12 mouse cellular contexts compared by ENCODE assay signal in the genomic region with DNA sequence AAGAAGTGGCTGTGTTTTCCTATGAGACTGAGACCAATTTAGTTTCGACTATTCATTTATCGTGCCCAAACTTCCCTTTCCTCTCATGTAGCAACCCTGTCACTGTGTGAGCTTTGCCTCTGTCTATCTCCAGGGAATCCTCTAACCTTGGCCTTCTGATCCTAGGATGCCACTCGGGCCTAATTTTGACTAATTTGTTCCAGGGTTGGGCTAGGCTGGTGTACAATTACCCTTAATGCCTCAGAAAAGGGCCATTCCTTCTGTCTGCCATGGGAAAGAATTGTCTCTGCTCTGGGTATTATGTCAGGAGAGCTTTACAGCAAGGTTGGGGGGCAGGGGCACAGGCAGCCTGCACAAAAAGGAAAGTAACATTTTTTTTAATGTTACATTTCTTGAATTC.
A peak's percentile ranks its signal among the peaks of the same experiment; 100 is the strongest.
DNase-seq lines count a peak whose midpoint lies in the region; ATAC-seq and TF ChIP-seq lines count a peak whose summit lies in the region.
"Had no signal": no experiment of that assay in that cellular context is flagged by ENCODE, and none has a peak within 500 bp of the region (broad histone marks: within the 10 kb centered on the region; RNA-seq: fewer than 3 reads in every experiment).

No protein-coding gene starts in this region.

- no peak overlapping the region for H3K4me3 ChIP-seq in heart, embryonic 11.5 days (ENCODE audit: low read depth, low read length)
- no peak overlapping the region for H3K4me3 ChIP-seq in kidney, postnatal 0 days (replicated peaks; ENCODE audit: low read depth, low read length)
- no peak overlapping the region for H3K4me3 ChIP-seq in liver, embryonic 15.5 days (replicated peaks)
- H3K4me3 ChIP-seq: hindbrain, embryonic 15.5 days had no signal

- H3K36me3 ChIP-seq in heart, embryonic 11.5 days (ENCODE audit: control insufficient read depth, insufficient read depth, low read length): no peaks in the 10 kb centered on the region
- no peaks in the 10 kb centered on the region for H3K36me3 ChIP-seq in kidney, postnatal 0 days (ENCODE audit: insufficient read depth, low read length)
- no peaks in the 10 kb centered on the region for H3K36me3 ChIP-seq in liver, embryonic 15.5 days (replicated peaks)
- H3K36me3 ChIP-seq: hindbrain, embryonic 15.5 days had no signal

- no peak overlapping the region for H3K4me2 ChIP-seq in heart, embryonic 11.5 days
- no peak overlapping the region for H3K4me2 ChIP-seq in kidney, postnatal 0 days (ENCODE audit: low read length)
- H3K4me2 ChIP-seq in liver, embryonic 15.5 days: no peak overlapping the region
- H3K4me2 ChIP-seq: hindbrain, embryonic 15.5 days had no signal

- 58% methylated on average over 3 of the region's 3 CpGs for WGBS in heart, embryonic 11.5 days (ENCODE audit: insufficient replicate concordance)
- WGBS in kidney, postnatal 0 days: 31% methylated on average over 3 of the region's 3 CpGs
- WGBS in liver, embryonic 15.5 days (ENCODE audit: insufficient replicate concordance): 30% methylated on average over 3 of the region's 3 CpGs

- no peak for ATAC-seq in heart, embryonic 11.5 days (replicated peaks; ENCODE audit: insufficient number of reproducible peaks, low FRiP score, low TSS enrichment)
- ATAC-seq in kidney, postnatal 0 days (replicated peaks; ENCODE audit: low FRiP score, low read depth): no peak
- ATAC-seq in liver, embryonic 15.5 days (ENCODE audit: insufficient read depth): 0 out of 2 replicates have a peak, but pooled peaks have one; percentile 4
- ATAC-seq: forebrain, embryonic 14.5 days had no signal

- TF ChIP-seq CTCF in kidney, postnatal 0 days (IDR thresholded peaks at IDR 0.05; ENCODE audit: low read depth): no peak

- H3K9ac ChIP-seq in heart, embryonic 11.5 days (ENCODE audit: low read depth, low read length): no peak overlapping the region
- H3K9ac ChIP-seq in kidney, postnatal 0 days (ENCODE audit: low read depth, low read length): 0 out of 2 replicates have a peak overlapping the region, but pooled peaks have one; percentile 8
- no peak overlapping the region for H3K9ac ChIP-seq in liver, embryonic 15.5 days
- H3K9ac ChIP-seq: hindbrain, embryonic 15.5 days had no signal

- DNase-seq in heart, postnatal 14 days: no peak
- DNase-seq in kidney, postnatal 0 days (ENCODE audit: low spot score): no peak
- DNase-seq in kidney, postnatal 36 days: no peak
- DNase-seq in embryo, embryonic 10.5 days (ENCODE audit: low spot score): peak; percentile 40
- no peak for DNase-seq in urinary bladder, postnatal 10 days (ENCODE audit: low spot score)
- no peak for DNase-seq in ovary, postnatal 14 days (ENCODE audit: low spot score)
- DNase-seq: cerebellum, adult 9-11 months; layer of hippocampus, postnatal 36 days had no signal

- no peaks in the 10 kb centered on the region for H3K27me3 ChIP-seq in heart, embryonic 11.5 days (ENCODE audit: control insufficient read depth, insufficient read depth, low read length)
- no peaks in the 10 kb centered on the region for H3K27me3 ChIP-seq in kidney, postnatal 0 days (ENCODE audit: insufficient read depth, low read length)
- peaks cover 4% of the 10 kb centered on the region; the same call in 1 of the 2 replicates for H3K27me3 ChIP-seq in liver, embryonic 15.5 days
- H3K27me3 ChIP-seq: hindbrain, embryonic 15.5 days had no signal

- H3K9me3 ChIP-seq in heart, embryonic 11.5 days (replicated peaks; ENCODE audit: control insufficient read depth, low read length): no peaks in the 10 kb centered on the region
- H3K9me3 ChIP-seq in kidney, postnatal 0 days (replicated peaks; ENCODE audit: low read length): no peaks in the 10 kb centered on the region
- H3K9me3 ChIP-seq in liver, embryonic 15.5 days (replicated peaks): no peaks in the 10 kb centered on the region
- H3K9me3 ChIP-seq: hindbrain, embryonic 15.5 days had no signal

- intact Hi-C loops in heart, postnatal 14 days (cut with DNase I): no loop called here

- H3K4me1 ChIP-seq in heart, embryonic 11.5 days (ENCODE audit: control insufficient read depth, insufficient read depth, low read length): 0 out of 2 replicates have a peak, but pooled peaks cover 13% of the 10 kb centered on the region
- H3K4me1 ChIP-seq in kidney, postnatal 0 days (replicated peaks; ENCODE audit: insufficient read depth, low read length): 0 out of 2 replicates have a peak, but pooled peaks cover 4% of the 10 kb centered on the region
- no peaks in the 10 kb centered on the region for H3K4me1 ChIP-seq in liver, embryonic 15.5 days (replicated peaks)
- H3K4me1 ChIP-seq: hindbrain, embryonic 15.5 days had no signal

- H3K27ac ChIP-seq in heart, embryonic 11.5 days (ENCODE audit: low read depth, low read length): peak overlapping the region; percentile 50
- H3K27ac ChIP-seq in kidney, postnatal 0 days: peak overlapping the region; percentile 77
- 0 out of 2 replicates have a peak overlapping the region, but pooled peaks have one; percentile 38 for H3K27ac ChIP-seq in liver, embryonic 15.5 days (replicated peaks)
- H3K27ac ChIP-seq: hindbrain, embryonic 15.5 days had no signal
